Mouse (Mus musculus): ENCODE results near the gene Thrsp. TPM values are rescaled to one million over a fixed set of nuclear protein-coding genes. Genes with fewer than 3 reads are reported as not detected.

Gene Thrsp
- polyA plus RNA-seq, 1 experiment = 13.1 TPM

DNA sequence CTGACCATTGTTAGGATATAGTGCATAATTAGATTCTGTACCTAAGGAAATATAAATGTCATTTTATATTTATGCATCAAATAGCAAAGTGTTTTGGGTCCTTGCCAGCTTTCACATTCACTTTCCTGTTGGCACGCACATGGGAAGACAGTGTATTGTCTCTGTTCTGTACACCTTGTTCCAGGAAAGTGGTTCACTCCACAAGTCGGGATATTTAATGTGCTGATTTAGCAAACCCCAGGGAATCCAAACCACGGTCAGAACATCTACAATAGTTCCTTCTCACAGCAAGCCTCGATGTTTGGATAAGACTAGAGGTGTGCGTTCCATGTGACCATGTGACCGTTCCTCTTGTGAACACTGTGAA lies 25.5 kb downstream of the Thrsp start:
- no peak overlapping the region for H3K27ac ChIP-seq (ENCODE audit: control insufficient read depth, insufficient read depth, low read depth, low read length, poor library complexity)
- WGBS = 86% methylated on average over 6 of the region's 6 CpGs
- H3K4me3 ChIP-seq (replicated peaks; ENCODE audit: control insufficient read depth, low read depth, low read length) = no peak overlapping the region
- no peak for TF ChIP-seq CTCF (IDR thresholded peaks at IDR 0.05; ENCODE audit: control insufficient read depth, insufficient read depth, low read length)
- no peak for TF ChIP-seq POLR2A (IDR thresholded peaks at IDR 0.05; ENCODE audit: borderline replicate concordance, control insufficient read depth, low read depth, low read length)
- H3K4me1 ChIP-seq (ENCODE audit: control insufficient read depth, insufficient read depth, low read length) = peaks cover 1% of the 10 kb centered on the region; the same call in 1 of the 2 replicates

- no peak overlapping the region for H3K4me3 ChIP-seq (replicated peaks; ENCODE audit: control insufficient read depth, low read depth, low read length)
- peaks cover 1% of the 10 kb centered on the region; the same call in 1 of the 2 replicates for H3K4me1 ChIP-seq (ENCODE audit: control insufficient read depth, insufficient read depth, low read length)
- WGBS = 88% methylated on average over 13 of the region's 13 CpGs
- TF ChIP-seq CTCF (IDR thresholded peaks at IDR 0.05; ENCODE audit: control insufficient read depth, insufficient read depth, low read length) = no peak
- TF ChIP-seq POLR2A (IDR thresholded peaks at IDR 0.05; ENCODE audit: borderline replicate concordance, control insufficient read depth, low read depth, low read length) = no peak
- no peak overlapping the region for H3K27ac ChIP-seq (ENCODE audit: control insufficient read depth, insufficient read depth, low read depth, low read length, poor library complexity)
Measured at GRCm38 (mm10) chr7:97391293-97392078, 26.0 kb downstream of the Thrsp start.

DNA sequence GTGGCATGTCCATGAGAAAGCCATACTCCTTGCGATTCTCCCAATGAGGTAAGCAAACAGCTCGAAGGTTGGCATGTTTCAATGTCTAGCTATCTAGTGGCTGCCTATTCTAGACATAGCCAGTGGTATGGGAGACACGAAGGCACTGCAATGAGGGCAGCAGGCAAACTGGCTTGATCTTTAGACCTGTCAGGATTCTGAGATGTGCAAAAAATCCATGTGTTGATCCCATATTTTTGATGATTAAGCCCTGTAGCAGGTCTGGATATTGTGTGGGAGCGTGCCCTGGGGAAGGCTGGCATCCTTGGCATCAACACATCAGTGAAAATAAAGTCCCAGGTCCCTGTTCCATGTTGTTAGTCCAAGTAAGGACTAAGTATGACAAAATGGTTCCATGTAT lies 29.0 kb downstream of the Thrsp start:
- TF ChIP-seq POLR2A (IDR thresholded peaks at IDR 0.05; ENCODE audit: borderline replicate concordance, control insufficient read depth, low read depth, low read length) (no peak), CTCF (IDR thresholded peaks at IDR 0.05; ENCODE audit: control insufficient read depth, insufficient read depth, low read length) (no peak)
- no peak overlapping the region for H3K4me3 ChIP-seq (replicated peaks; ENCODE audit: control insufficient read depth, low read depth, low read length)
- 82% methylated on average over 4 of the region's 4 CpGs for WGBS

GRCm38 (mm10) chr7:97387561-97388147 lies 29.9 kb downstream of the Thrsp start:
- peaks cover 1% of the 10 kb centered on the region; the same call in 1 of the 2 replicates for H3K4me1 ChIP-seq (ENCODE audit: control insufficient read depth, insufficient read depth, low read length)
- no peak for TF ChIP-seq POLR2A (IDR thresholded peaks at IDR 0.05; ENCODE audit: borderline replicate concordance, control insufficient read depth, low read depth, low read length)
- TF ChIP-seq CTCF (IDR thresholded peaks at IDR 0.05; ENCODE audit: control insufficient read depth, insufficient read depth, low read length) = no peak
- no peak overlapping the region for H3K27ac ChIP-seq (ENCODE audit: control insufficient read depth, insufficient read depth, low read depth, low read length, poor library complexity)
- H3K4me3 ChIP-seq (replicated peaks; ENCODE audit: control insufficient read depth, low read depth, low read length) = no peak overlapping the region
- 85% methylated on average over 8 of the region's 8 CpGs for WGBS

More for the DNA sequence above, 29.0 kb downstream of the Thrsp start:
- Histone ChIP-seq H3K27ac (ENCODE audit: control insufficient read depth, insufficient read depth, low read depth, low read length, poor library complexity) (no peak overlapping the region), H3K4me1 (ENCODE audit: control insufficient read depth, insufficient read depth, low read length) (peaks cover 1% of the 10 kb centered on the region; the same call in 1 of the 2 replicates)

GRCm38 (mm10) chr7:97386806-97387370 lies 30.6 kb downstream of the Thrsp start:
- no peak overlapping the region for H3K4me3 ChIP-seq (replicated peaks; ENCODE audit: control insufficient read depth, low read depth, low read length)
- no peak overlapping the region for H3K27ac ChIP-seq (ENCODE audit: control insufficient read depth, insufficient read depth, low read depth, low read length, poor library complexity)
- peaks cover 1% of the 10 kb centered on the region; the same call in 1 of the 2 replicates for H3K4me1 ChIP-seq (ENCODE audit: control insufficient read depth, insufficient read depth, low read length)
- 91% methylated on average over 5 of the region's 5 CpGs for WGBS
- TF ChIP-seq POLR2A (IDR thresholded peaks at IDR 0.05; ENCODE audit: borderline replicate concordance, control insufficient read depth, low read depth, low read length) (no peak), CTCF (IDR thresholded peaks at IDR 0.05; ENCODE audit: control insufficient read depth, insufficient read depth, low read length) (no peak)

- TF ChIP-seq CTCF (IDR thresholded peaks at IDR 0.05; ENCODE audit: control insufficient read depth, insufficient read depth, low read length) (no peak), POLR2A (IDR thresholded peaks at IDR 0.05; ENCODE audit: borderline replicate concordance, control insufficient read depth, low read depth, low read length) (no peak)
- H3K4me1 ChIP-seq (ENCODE audit: control insufficient read depth, insufficient read depth, low read length) = peaks cover 1% of the 10 kb centered on the region; the same call in 1 of the 2 replicates
- WGBS = 86% methylated on average over 7 of the region's 7 CpGs
- no peak overlapping the region for H3K4me3 ChIP-seq (replicated peaks; ENCODE audit: control insufficient read depth, low read depth, low read length)
- H3K27ac ChIP-seq (ENCODE audit: control insufficient read depth, insufficient read depth, low read depth, low read length, poor library complexity) = no peak overlapping the region
Measured at GRCm38 (mm10) chr7:97386106-97386805, 31.3 kb downstream of the Thrsp start.

DNA sequence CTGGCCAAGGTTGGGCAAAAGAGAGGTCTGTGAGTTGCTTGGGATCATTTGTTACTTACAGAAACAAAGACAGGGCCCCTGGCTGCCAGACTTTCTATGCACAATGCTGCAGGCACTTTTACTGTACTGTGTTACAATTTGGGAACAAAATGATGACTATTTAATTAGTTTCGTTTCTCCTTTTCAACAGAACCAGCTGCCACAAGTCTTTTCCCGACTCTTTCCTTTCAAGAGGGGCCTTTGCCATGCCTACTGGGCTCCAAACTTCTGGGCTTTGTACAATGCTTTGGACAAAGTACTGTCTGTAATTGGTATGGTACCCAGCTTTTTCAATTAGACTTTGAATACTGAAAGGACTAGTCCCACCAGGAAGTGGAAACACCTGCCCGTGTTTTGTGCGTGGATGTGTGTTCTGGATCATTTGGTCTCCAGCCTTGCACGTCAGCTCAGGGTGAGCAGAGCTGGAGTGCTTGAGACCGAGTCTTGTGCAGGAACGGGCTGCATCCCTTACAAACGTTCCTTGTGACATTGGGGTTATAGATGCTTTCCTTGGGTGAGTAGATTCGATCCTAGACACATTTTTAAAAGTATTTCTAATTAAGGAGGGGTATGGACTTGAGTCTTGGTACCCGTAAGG lies 33.9 kb downstream of the Thrsp start:
- no peak overlapping the region for H3K27ac ChIP-seq (ENCODE audit: control insufficient read depth, insufficient read depth, low read depth, low read length, poor library complexity)
- WGBS = 79% methylated on average over 10 of the region's 10 CpGs
- TF ChIP-seq POLR2A (IDR thresholded peaks at IDR 0.05; ENCODE audit: borderline replicate concordance, control insufficient read depth, low read depth, low read length) = no peak
- no peak for TF ChIP-seq CTCF (IDR thresholded peaks at IDR 0.05; ENCODE audit: control insufficient read depth, insufficient read depth, low read length)
- H3K4me3 ChIP-seq (replicated peaks; ENCODE audit: control insufficient read depth, low read depth, low read length) = no peak overlapping the region
- H3K4me1 ChIP-seq (ENCODE audit: control insufficient read depth, insufficient read depth, low read length) = peaks cover 1% of the 10 kb centered on the region; the same call in 1 of the 2 replicates
